Mouse (Mus musculus) MEL (cell line): ENCODE results near the gene Wdr19. TPM values are rescaled to one million over a fixed set of nuclear protein-coding genes. Genes with fewer than 3 reads are reported as not detected.
A peak's percentile ranks its signal among the peaks of the same experiment; 100 is the strongest.

Experiments used
- DNase-seq: peaks from one replicate; pipeline ENCODE4 v3.0.0; 2011; ENCODE audit warnings: low read depth, low spot score
- H3K27ac ChIP-seq: 2 replicates; pipeline ENCODE4 v1.5.1; 2012; ENCODE audit warnings: low read depth, mild to moderate bottlenecking, control low read depth, low read length, moderate library complexity; ENCODE audit not compliant: control insufficient read depth
- H3K27me3 ChIP-seq, 2 experiments: fragments of 150-350 bp in 1 of 2; sonication (generic) in 1 of 2; 2 replicates each; pipeline ENCODE4 v1.6.1; 2012; ENCODE audit warnings: low read length in 2 of 2, mild to moderate bottlenecking in 2 of 2, improper control_type of control experiment in 1 of 2, moderate library complexity in 1 of 2; ENCODE audit not compliant: insufficient read depth in 2 of 2, control insufficient read depth in 1 of 2
- H3K36me3 ChIP-seq, 2 experiments: 2 replicates each; pipeline ENCODE4 v1.6.1; 2012 to 2014; ENCODE audit warnings: low read length in 2 of 2, improper control_type of control experiment in 1 of 2, inconsistent platforms in 1 of 2, mild to moderate bottlenecking in 1 of 2; ENCODE audit not compliant: insufficient read depth in 2 of 2, control insufficient read depth in 1 of 2
- H3K4me1 ChIP-seq, 2 experiments: fragments of 150-350 bp in 1 of 2; sonication (generic) in 1 of 2; 2 replicates each; pipeline ENCODE4 v1.6.1; 2012; ENCODE audit warnings: low read length in 2 of 2, improper control_type of control experiment in 1 of 2, mild to moderate bottlenecking in 1 of 2; ENCODE audit not compliant: insufficient read depth in 2 of 2, control insufficient read depth in 1 of 2
- H3K4me3 ChIP-seq, 2 experiments: fragments of 150-350 bp in 1 of 2; sonication (generic) in 1 of 2; 2 replicates each; pipeline ENCODE4 v1.5.1; 2012; ENCODE audit warnings: low read depth in 2 of 2, low read length in 2 of 2, mild to moderate bottlenecking in 2 of 2, moderate library complexity in 2 of 2, control low read depth in 1 of 2, improper control_type of control experiment in 1 of 2; ENCODE audit not compliant: control insufficient read depth in 1 of 2, insufficient read depth in 1 of 2
- H3K79me2 ChIP-seq: 2 replicates; pipeline ENCODE4 v1.6.1; 2012; ENCODE audit warnings: mild to moderate bottlenecking, low read length, moderate library complexity; ENCODE audit not compliant: control insufficient read depth, poor library complexity, insufficient read depth
- H3K9ac ChIP-seq: 2 replicates; pipeline ENCODE4 v1.6.1; 2012; ENCODE audit warnings: low read depth, mild to moderate bottlenecking, control low read depth, low read length, moderate library complexity; ENCODE audit not compliant: control insufficient read depth, poor library complexity, severe bottlenecking
- H3K9me3 ChIP-seq: fragments of 150-350 bp; sonication (generic); replicated peaks from 2 replicates; pipeline ENCODE4 v1.6.1; 2012; ENCODE audit warnings: mild to moderate bottlenecking, low read length, improper control_type of control experiment, moderate library complexity; ENCODE audit not compliant: insufficient read depth
- CHD2 ChIP-seq: IDR thresholded peaks from 2 replicates; pipeline ENCODE4 v1.6.1; 2011; ENCODE audit warnings: low read length, improper control_type of control experiment
- CTCF ChIP-seq, 3 experiments: IDR thresholded peaks in 2 of 3; conservative IDR thresholded peaks in 1 of 3; 2 replicates each; pipeline ENCODE4 v1.5.1; 2011 to 2012; ENCODE audit warnings: low read length in 3 of 3, low read depth in 2 of 3, mild to moderate bottlenecking in 2 of 3, improper control_type of control experiment in 1 of 3, inconsistent platforms in 1 of 3, mixed read lengths in 1 of 3, moderate library complexity in 1 of 3; ENCODE audit not compliant: control insufficient read depth in 1 of 3, insufficient read depth in 1 of 3, poor library complexity in 1 of 3, severe bottlenecking in 1 of 3
- ETS1 ChIP-seq: IDR thresholded peaks from 2 replicates; pipeline ENCODE4 v1.6.1; 2012; ENCODE audit warnings: low read depth, mild to moderate bottlenecking, inconsistent platforms, low read length, improper control_type of control experiment, moderate library complexity
- GATA1 ChIP-seq: IDR thresholded peaks from 2 replicates; pipeline ENCODE4 v1.6.1; 2011; ENCODE audit warnings: low read depth, low read length, improper control_type of control experiment
- HCFC1 ChIP-seq: IDR thresholded peaks from 2 replicates; pipeline ENCODE4 v1.6.1; 2012; ENCODE audit warnings: low read depth, mild to moderate bottlenecking, inconsistent platforms, low read length, improper control_type of control experiment, moderate library complexity
- JUND ChIP-seq: IDR thresholded peaks from 2 replicates; pipeline ENCODE4 v1.6.1; 2011; ENCODE audit warnings: low read depth, mild to moderate bottlenecking, improper control_type of control experiment, low read length
- MAFK ChIP-seq: IDR thresholded peaks from 2 replicates; pipeline ENCODE4 v1.6.1; 2011; ENCODE audit warnings: low read depth, mild to moderate bottlenecking, low read length, improper control_type of control experiment, borderline replicate concordance
- MAX ChIP-seq: IDR thresholded peaks from 2 replicates; pipeline ENCODE4 v1.6.1; 2011; ENCODE audit warnings: low read length, improper control_type of control experiment
- MEF2A ChIP-seq: IDR thresholded peaks from 2 replicates; pipeline ENCODE4 v1.6.1; 2014; ENCODE audit warnings: low read depth, mild to moderate bottlenecking, inconsistent platforms, low read length, improper control_type of control experiment; ENCODE audit not compliant: poor library complexity, insufficient replicate concordance, severe bottlenecking; ENCODE audit errors: extremely low read depth
- MYC ChIP-seq: IDR thresholded peaks from 2 replicates; pipeline ENCODE4 v1.6.1; 2011; ENCODE audit warnings: low read depth, mild to moderate bottlenecking, low read length, improper control_type of control experiment, moderate library complexity
- POLR2A ChIP-seq, 2 experiments: IDR thresholded peaks; 2 replicates each; pipeline ENCODE4 v1.6.1; 2011 to 2012; ENCODE audit warnings: low read length in 2 of 2, mild to moderate bottlenecking in 2 of 2, control low read depth in 1 of 2, improper control_type of control experiment in 1 of 2, low read depth in 1 of 2, moderate library complexity in 1 of 2; ENCODE audit not compliant: control insufficient read depth in 1 of 2, insufficient read depth in 1 of 2, poor library complexity in 1 of 2
- POLR2AphosphoS2 ChIP-seq: IDR thresholded peaks from 2 replicates; pipeline ENCODE4 v1.6.1; 2011; ENCODE audit warnings: low read length, improper control_type of control experiment
- POLR2AphosphoS5 ChIP-seq: IDR thresholded peaks from 2 replicates; pipeline ENCODE4 v1.6.1; 2012; ENCODE audit warnings: low read depth, borderline replicate concordance, mild to moderate bottlenecking, inconsistent platforms, low read length, moderate library complexity, mixed read lengths
- RAD21 ChIP-seq: IDR thresholded peaks from 2 replicates; pipeline ENCODE4 v1.6.1; 2011; ENCODE audit warnings: mild to moderate bottlenecking, low read depth, low read length, improper control_type of control experiment
- RCOR1 ChIP-seq: IDR thresholded peaks from 2 replicates; pipeline ENCODE4 v1.6.1; 2012; ENCODE audit warnings: low read depth, mild to moderate bottlenecking, inconsistent platforms, low read length, improper control_type of control experiment
- SIN3A ChIP-seq: IDR thresholded peaks from 2 replicates; pipeline ENCODE4 v1.6.1; 2012; ENCODE audit warnings: low read length, improper control_type of control experiment, inconsistent platforms
- SMC3 ChIP-seq: IDR thresholded peaks from 2 replicates; pipeline ENCODE4 v1.6.1; 2011; ENCODE audit warnings: low read depth, low read length, improper control_type of control experiment
- TBP ChIP-seq: IDR thresholded peaks from 2 replicates; pipeline ENCODE4 v1.8.0; 2011; ENCODE audit warnings: low read depth, low read length, improper control_type of control experiment
- TCF12 ChIP-seq: IDR thresholded peaks from 2 replicates; pipeline ENCODE4 v1.6.1; 2014; ENCODE audit warnings: low read depth, mild to moderate bottlenecking, inconsistent platforms, low read length, improper control_type of control experiment, moderate library complexity
- UBTF ChIP-seq: IDR thresholded peaks from 2 replicates; pipeline ENCODE4 v1.6.1; 2012; ENCODE audit warnings: low read depth, mild to moderate bottlenecking, inconsistent platforms, low read length, improper control_type of control experiment, moderate library complexity, borderline replicate concordance; ENCODE audit not compliant: insufficient read depth
- USF1 ChIP-seq: IDR thresholded peaks from 2 replicates; pipeline ENCODE4 v1.6.1; 2014; ENCODE audit warnings: low read depth, mild to moderate bottlenecking, inconsistent platforms, low read length, improper control_type of control experiment, moderate library complexity
- USF2 ChIP-seq, 2 experiments: IDR thresholded peaks; 2 replicates each; pipeline ENCODE4 v1.6.1; 2011 to 2012; ENCODE audit warnings: improper control_type of control experiment in 2 of 2, low read length in 2 of 2, borderline replicate concordance in 1 of 2, inconsistent platforms in 1 of 2, low read depth in 1 of 2, mild to moderate bottlenecking in 1 of 2; ENCODE audit not compliant: insufficient read depth in 1 of 2
- ZC3H11A ChIP-seq: IDR thresholded peaks from 2 replicates; pipeline ENCODE4 v1.6.1; 2012; ENCODE audit warnings: low read depth, mild to moderate bottlenecking, inconsistent platforms, low read length, improper control_type of control experiment
- polyA plus RNA-seq, 2 experiments: library from polyadenylated mRNA; stranded (reverse) in 1 of 2; unstranded in 1 of 2; fragments of >175 nt in 1 of 2; fragments of >200 nt in 1 of 2; gene quantifications; 2 replicates each; pipeline versions ENCODE4 v1.2.1 to v1.2.4; 2012; ENCODE audit warnings: low replicate concordance in 2 of 2, low read depth in 1 of 2; ENCODE audit not compliant: insufficient read length in 2 of 2, insufficient read depth in 1 of 2, missing spikeins in 1 of 2
- total RNA-seq: library from RNA; depleted of rRNA; stranded (reverse); fragments of 300-350 nt; gene quantifications from 2 replicates; pipeline ENCODE4 v1.2.3, GENCODE M21; 2012

Gene Wdr19
- total and polyA plus RNA-seq, 3 experiments: 0.27 to 0.81 TPM; not detected in 1

- no peak for DNase-seq
- Histone ChIP-seq H3K4me1 (peaks cover 0 to 5% of the 10 kb centered on the region in 2 experiments; a peak in 2 of 4 replicates), H3K36me3 (peaks cover 0 to 3% of the 10 kb centered on the region in 2 experiments; a peak in 2 of 4 replicates), H3K9ac (no peak overlapping the region), H3K79me2 (no peaks in the 10 kb centered on the region), H3K27me3 (peaks cover 3 to 8% of the 10 kb centered on the region in 2 experiments; a peak in 2 of 4 replicates), H3K4me3 (no peak overlapping the region), H3K9me3 (no peaks in the 10 kb centered on the region), H3K27ac (no peak overlapping the region)
- TF ChIP-seq SIN3A (no peak), POLR2AphosphoS2 (no peak), MAFK (no peak), MAX (no peak), GATA1 (no peak), UBTF (no peak), POLR2A (IDR thresholded peaks at IDR 0.05; ENCODE audit: control insufficient read depth in 1 of 2, insufficient read depth in 1 of 2, low read depth in 1 of 2, low read length in 2 of 2, poor library complexity in 1 of 2) (no peak), USF2 (IDR thresholded peaks at IDR 0.05; ENCODE audit: borderline replicate concordance in 1 of 2, insufficient read depth in 1 of 2, low read depth in 1 of 2, low read length in 2 of 2) (no peak), USF1 (no peak), CTCF (IDR thresholded peaks at IDR 0.05 in 2 of 3, conservative IDR thresholded peaks at IDR 0.05 in 1 of 3; ENCODE audit: control insufficient read depth in 1 of 3, insufficient read depth in 1 of 3, low read depth in 2 of 3, low read length in 3 of 3, poor library complexity in 1 of 3, severe bottlenecking in 1 of 3) (no peak), HCFC1 (no peak), MYC (no peak), RCOR1 (no peak), TBP (no peak)
These were observed 5.2 kb downstream of the Wdr19 start for GRCm38 (mm10) chr5:65204726-65205125.

- Histone ChIP-seq H3K9me3 (no peaks in the 10 kb centered on the region), H3K27ac (no peak overlapping the region), H3K27me3 (peaks cover 0 to 2% of the 10 kb centered on the region in 2 experiments; a peak in 2 of 4 replicates), H3K4me1 (no peaks in the 10 kb centered on the region), H3K9ac (no peak overlapping the region), H3K4me3 (no peak overlapping the region), H3K36me3 (no peaks in the 10 kb centered on the region), H3K79me2 (no peaks in the 10 kb centered on the region)
- no peak for TF ChIP-seq MEF2A
- no peak for TF ChIP-seq GATA1
- no peak for TF ChIP-seq ETS1
- TF ChIP-seq RAD21: peak; percentile 83
- TF ChIP-seq CHD2: no peak
- TF ChIP-seq MYC: no peak
- TF ChIP-seq JUND: no peak
- peak; percentile 62 for TF ChIP-seq ZC3H11A
- peak; percentile 82 to 99 (median 89) for TF ChIP-seq CTCF (IDR thresholded peaks at IDR 0.05 in 2 of 3, conservative IDR thresholded peaks at IDR 0.05 in 1 of 3; ENCODE audit: control insufficient read depth in 1 of 3, insufficient read depth in 1 of 3, low read depth in 2 of 3, low read length in 3 of 3, poor library complexity in 1 of 3, severe bottlenecking in 1 of 3)
- TF ChIP-seq SMC3: peak; percentile 82
- no peak for TF ChIP-seq TCF12
- no peak for TF ChIP-seq POLR2AphosphoS5
- no peak for TF ChIP-seq USF2 (IDR thresholded peaks at IDR 0.05; ENCODE audit: borderline replicate concordance in 1 of 2, insufficient read depth in 1 of 2, low read depth in 1 of 2, low read length in 2 of 2)
- peak; percentile 65 for DNase-seq
These were observed 13.8 kb downstream of the Wdr19 start for GRCm38 (mm10) chr5:65213321-65213720.
